Comparison of ENCODE assay signal across 8 mouse cellular contexts in the genomic region with DNA sequence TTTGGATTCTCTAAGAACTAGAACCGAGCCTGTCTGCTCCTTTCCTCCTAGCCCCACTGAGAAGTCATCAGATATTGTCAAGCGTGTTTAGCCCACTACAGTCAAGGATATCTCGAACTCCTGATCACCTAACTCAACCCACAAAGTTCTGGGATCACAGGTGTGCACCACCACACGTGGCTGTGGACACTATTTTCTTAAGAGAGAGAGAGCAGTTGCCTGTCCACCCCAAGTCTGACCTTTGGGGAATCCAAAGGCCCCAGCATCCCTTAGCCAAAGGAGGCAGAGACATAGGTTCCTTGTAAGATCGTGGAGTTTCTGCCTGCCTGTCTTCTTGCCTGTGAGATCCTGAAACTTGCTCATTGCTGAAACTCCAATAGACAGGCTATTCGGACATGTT. TPM values are rescaled to one million over a fixed set of nuclear protein-coding genes. Genes with fewer than 3 reads are reported as not detected.
A peak's percentile ranks its signal among the peaks of the same experiment; 100 is the strongest.
DNase-seq lines count a peak whose midpoint lies in the region; ATAC-seq lines count a peak whose summit lies in the region.

No protein-coding gene starts in this region.

- 26% methylated on average over 6 of the region's 6 CpGs for WGBS in kidney, embryonic 14.5 days
- WGBS in embryonic facial prominence, embryonic 10.5 days = 27% methylated on average over 6 of the region's 6 CpGs
- WGBS in hindbrain, embryonic 15.5 days = 22% methylated on average over 6 of the region's 6 CpGs
- WGBS in midbrain, embryonic 16.5 days = 22% methylated on average over 6 of the region's 6 CpGs

- H3K9me3 ChIP-seq in kidney, embryonic 14.5 days (ENCODE audit: control insufficient read depth, low read length) = no peaks in the 10 kb centered on the region
- no peaks in the 10 kb centered on the region for H3K9me3 ChIP-seq in embryonic facial prominence, embryonic 10.5 days
- H3K9me3 ChIP-seq in hindbrain, embryonic 15.5 days = no peaks in the 10 kb centered on the region
- H3K9me3 ChIP-seq in midbrain, embryonic 16.5 days (replicated peaks; ENCODE audit: control insufficient read depth, low read length, poor library complexity, severe bottlenecking) = no peaks in the 10 kb centered on the region

- peak overlapping the region; percentile 98 for H3K4me3 ChIP-seq in kidney, embryonic 14.5 days (ENCODE audit: low read length)
- peak overlapping the region; percentile 78 for H3K4me3 ChIP-seq in embryonic facial prominence, embryonic 10.5 days
- peak overlapping the region; percentile 67 for H3K4me3 ChIP-seq in hindbrain, embryonic 15.5 days
- peak overlapping the region; percentile 91 for H3K4me3 ChIP-seq in midbrain, embryonic 16.5 days (ENCODE audit: low read depth, low read length)

- DNase-seq in kidney, adult 8-10 months = no peak
- peak; percentile 25 for DNase-seq in embryonic facial prominence, embryonic 10.5 days (ENCODE audit: low spot score)
- DNase-seq in urinary bladder, postnatal 25 days (ENCODE audit: low spot score) = no peak
- DNase-seq in urinary bladder, postnatal 4 days (ENCODE audit: low spot score in 2 of 2) = no peak

- H3K36me3 ChIP-seq in kidney, embryonic 14.5 days (ENCODE audit: control insufficient read depth, insufficient read depth, low read length) = peaks cover 31% of the 10 kb centered on the region
- peaks cover 33% of the 10 kb centered on the region for H3K36me3 ChIP-seq in embryonic facial prominence, embryonic 10.5 days (replicated peaks)
- peaks cover 23% of the 10 kb centered on the region for H3K36me3 ChIP-seq in hindbrain, embryonic 15.5 days
- H3K36me3 ChIP-seq in midbrain, embryonic 16.5 days (ENCODE audit: control insufficient read depth, insufficient read depth, low read length) = peaks cover 6% of the 10 kb centered on the region

- peak overlapping the region; percentile 65 for H3K4me2 ChIP-seq in kidney, embryonic 14.5 days (replicated peaks; ENCODE audit: low read depth, low read length)
- peak overlapping the region; percentile 58 for H3K4me2 ChIP-seq in hindbrain, embryonic 15.5 days
- peak overlapping the region; percentile 68 for H3K4me2 ChIP-seq in midbrain, embryonic 16.5 days (ENCODE audit: low read length)

- ATAC-seq in kidney, embryonic 14.5 days (ENCODE audit: low FRiP score, low TSS enrichment) = no peak
- ATAC-seq in hindbrain, embryonic 15.5 days (ENCODE audit: low FRiP score, low read depth) = peak; percentile 13; the same call in 1 of the 2 replicates
- ATAC-seq in midbrain, embryonic 16.5 days = peak; percentile 38
- no peak for ATAC-seq in monocyte, adult 5-6 weeks (replicated peaks; ENCODE audit: insufficient number of reproducible peaks, low FRiP score, low TSS enrichment, poor library complexity, severe bottlenecking)

- H3K4me1 ChIP-seq in kidney, embryonic 14.5 days (ENCODE audit: control insufficient read depth, insufficient read depth, low read length) = peaks cover 6% of the 10 kb centered on the region; the same call in 1 of the 2 replicates
- H3K4me1 ChIP-seq in embryonic facial prominence, embryonic 10.5 days = peaks cover 28% of the 10 kb centered on the region
- H3K4me1 ChIP-seq in hindbrain, embryonic 15.5 days (replicated peaks) = peaks cover 22% of the 10 kb centered on the region
- peaks cover 17% of the 10 kb centered on the region for H3K4me1 ChIP-seq in midbrain, embryonic 16.5 days (ENCODE audit: control insufficient read depth, insufficient read depth, low read length)

- no peak overlapping the region for H3K27ac ChIP-seq in kidney, embryonic 14.5 days (ENCODE audit: low read depth, low read length)
- H3K27ac ChIP-seq in embryonic facial prominence, embryonic 10.5 days (replicated peaks) = peak overlapping the region; percentile 98
- peak overlapping the region; percentile 68 for H3K27ac ChIP-seq in hindbrain, embryonic 15.5 days (replicated peaks)
- H3K27ac ChIP-seq in midbrain, embryonic 16.5 days (ENCODE audit: low read length) = peak overlapping the region; percentile 91

- no peaks in the 10 kb centered on the region for H3K27me3 ChIP-seq in kidney, embryonic 14.5 days (ENCODE audit: control insufficient read depth, insufficient read depth, low read length)
- H3K27me3 ChIP-seq in embryonic facial prominence, embryonic 10.5 days (replicated peaks; ENCODE audit: low read depth, poor library complexity, severe bottlenecking) = peaks cover 3% of the 10 kb centered on the region; the same call in 1 of the 2 replicates
- no peaks in the 10 kb centered on the region for H3K27me3 ChIP-seq in hindbrain, embryonic 15.5 days
- H3K27me3 ChIP-seq in midbrain, embryonic 16.5 days (ENCODE audit: control insufficient read depth, insufficient read depth, low read depth, low read length) = no peaks in the 10 kb centered on the region

- peak overlapping the region; percentile 71 for H3K9ac ChIP-seq in kidney, embryonic 14.5 days (ENCODE audit: low read depth, low read length)
- peak overlapping the region; percentile 38 for H3K9ac ChIP-seq in hindbrain, embryonic 15.5 days
- peak overlapping the region; percentile 49 for H3K9ac ChIP-seq in midbrain, embryonic 16.5 days (ENCODE audit: low read depth, low read length)

RNA-seq across cellular contexts. Expression of a gene that starts 0.6 kb away (rescaled TPM):
- polyA plus RNA-seq in kidney, embryonic 14.5 days (2014; fragmentation: Nextera tagmentation; extraction: Ambion mirVana) = 756 and 1,061 TPM in 2 replicates
- 487 and 499 TPM in 2 replicates for polyA plus RNA-seq in embryonic facial prominence, embryonic 10.5 days (2016; fragmentation: Nextera tagmentation; extraction: Ambion mirVana)
- polyA plus RNA-seq in hindbrain, embryonic 15.5 days (2015; fragmentation: Nextera tagmentation; extraction: Ambion mirVana) = 306 and 326 TPM in 2 replicates
- polyA plus RNA-seq in midbrain, embryonic 16.5 days (2015; fragmentation: Nextera tagmentation; extraction: Ambion mirVana) = 261 and 295 TPM in 2 replicates
- 264 to 334 TPM (median 266 TPM) in 3 replicates for total RNA-seq in monocyte, adult 5-6 weeks (2017)

Comparison
In these comparisons a context has a peak if more than half of its experiments do, and no peak if none do; other contexts are left out.
1. ATAC-seq: peak in hindbrain, embryonic 15.5 days (single experiment) and midbrain, embryonic 16.5 days (single experiment); none in kidney, embryonic 14.5 days (single experiment) and monocyte, adult 5-6 weeks (single experiment).
2. Peak in every context shown above with its lines, with median percentiles within 50 percentile points of each other: H3K4me2 ChIP-seq, H3K4me3 ChIP-seq and H3K9ac ChIP-seq.